Mouse (Mus musculus) retina, postnatal 7 days (tissue): ENCODE measurements around the gene Bcorl1.

Experiments used
- DNase-seq: peaks from one replicate; pipeline ENCODE4 v3.0.0-alpha.2; 2012; ENCODE audit warnings: low read depth, low spot score

The Bcorl1 gene

GRCm38 (mm10) chrX:48341141-48341540 lies at the start of gene Bcorl1:
TSS of gene Bcorl1 (plus strand) at chrX:48341358.
- DNase-seq, result no peak

- DNase-seq, result no peak
Measured at GRCm38 (mm10) chrX:48291413-48291812, 49.7 kb upstream of the Bcorl1 start.

DNA sequence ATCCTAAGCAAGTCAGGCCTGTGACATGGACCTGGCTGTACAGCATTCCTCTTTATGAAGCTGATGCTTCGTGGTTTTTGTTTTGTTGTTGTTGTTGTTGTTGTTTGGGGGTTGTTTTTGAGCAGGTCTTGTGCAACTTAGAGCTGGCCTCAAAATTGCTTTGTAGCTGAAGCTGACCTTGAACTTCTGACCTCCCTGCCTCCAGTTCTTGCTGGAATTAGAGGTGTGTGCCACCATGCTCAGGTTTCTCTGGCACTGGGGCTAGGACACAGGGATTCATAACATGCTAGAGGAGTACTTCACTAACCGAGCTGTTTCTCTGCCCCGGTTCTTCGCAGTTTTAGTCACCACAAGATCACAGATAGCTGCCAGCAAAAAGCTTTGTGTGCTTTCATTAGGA lies 35.8 kb upstream of the Bcorl1 start:
- DNase-seq, result no peak

DNA sequence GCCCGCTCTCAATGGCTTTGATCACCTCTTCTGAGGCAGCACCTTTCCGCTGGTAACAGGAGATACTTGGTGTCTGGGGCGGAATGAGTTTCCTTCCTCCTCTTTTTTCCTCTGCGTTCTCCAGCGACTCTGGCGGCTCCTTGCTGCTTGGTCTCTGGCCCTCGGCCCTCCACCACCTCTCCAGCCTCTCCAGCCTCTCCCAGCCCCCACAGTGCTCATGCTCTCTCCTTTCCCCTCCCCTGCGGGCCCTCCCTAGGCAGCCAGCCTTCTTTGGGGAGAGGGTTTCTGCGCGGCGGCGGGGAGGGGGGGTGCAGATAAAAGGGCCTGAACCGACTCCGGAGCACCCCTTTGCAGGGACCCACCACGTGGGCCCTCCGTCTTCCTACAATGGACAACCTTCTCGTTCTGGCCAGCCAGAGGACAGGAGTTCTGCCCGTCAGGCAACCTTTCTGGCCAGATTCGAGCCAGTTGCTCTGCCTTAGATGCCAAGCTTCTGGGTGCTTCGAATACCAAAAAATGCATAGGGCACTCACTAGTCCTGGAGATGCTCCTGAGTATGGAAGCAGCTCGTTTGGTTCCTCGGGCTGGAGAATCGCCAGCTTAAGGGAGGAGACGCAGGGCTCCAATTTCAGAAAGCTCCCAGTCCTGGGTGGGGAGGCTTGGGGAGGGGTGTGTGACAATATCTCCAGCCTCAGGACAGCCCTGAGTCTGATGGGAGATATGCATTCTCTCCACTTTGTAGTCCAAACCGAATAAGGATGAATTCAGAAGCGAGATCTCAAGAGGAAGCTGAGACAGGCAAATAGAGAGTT lies 30.2 kb upstream of the Bcorl1 start:
- no peak for DNase-seq

GRCm38 (mm10) chrX:48311727-48312126 lies 29.4 kb upstream of the Bcorl1 start:
- DNase-seq, result no peak

DNA sequence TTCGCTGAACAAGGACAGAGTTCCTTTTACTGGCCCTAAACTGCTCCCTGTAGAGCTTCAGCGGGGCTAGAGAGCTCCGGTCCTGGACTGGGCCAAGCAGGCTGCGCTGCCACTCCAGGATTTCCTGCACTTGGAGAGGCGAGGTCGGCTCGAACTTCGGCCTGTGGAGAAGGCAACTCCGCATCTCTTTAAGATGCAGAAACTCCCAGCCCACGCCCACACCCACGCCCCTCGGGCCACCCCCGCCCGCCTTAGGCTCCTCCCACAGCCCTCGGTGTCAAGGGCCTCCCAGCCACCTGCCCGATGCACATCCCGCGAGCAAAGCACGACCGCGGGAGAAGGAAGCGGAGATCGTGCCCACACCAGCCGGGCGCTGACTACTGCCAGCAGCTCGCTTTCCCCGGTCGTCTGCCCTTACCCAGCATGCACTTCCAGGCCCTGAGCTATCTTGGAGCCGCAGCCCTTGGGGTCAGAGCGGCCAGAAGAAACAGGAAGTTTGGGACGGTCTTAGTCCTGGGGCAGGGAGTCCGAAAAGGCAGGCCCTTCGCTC lies 26.6 kb upstream of the Bcorl1 start:
- DNase-seq, result peak; percentile 17

GRCm38 (mm10) chrX:48317444-48317843 lies 23.7 kb upstream of the Bcorl1 start:
- no peak for DNase-seq

DNA sequence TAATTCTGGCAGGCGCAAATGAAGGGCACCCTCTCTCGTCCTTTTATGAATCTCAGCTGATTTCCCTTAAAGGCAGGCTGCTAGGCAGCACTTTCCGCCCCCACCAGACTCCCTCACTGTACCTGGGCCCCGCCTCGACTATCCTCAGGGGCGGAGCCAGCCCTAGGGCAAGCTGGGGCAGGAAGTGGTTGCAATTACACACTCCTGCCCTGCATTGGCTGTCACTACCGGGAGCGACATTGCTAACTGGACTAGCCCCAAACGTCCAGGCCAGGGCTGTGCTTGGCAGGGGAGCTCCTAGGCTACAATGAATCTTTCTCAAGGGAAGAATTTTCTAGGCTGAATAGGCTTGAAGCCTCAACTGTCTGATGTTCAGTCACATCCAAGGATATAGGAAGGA lies 23.0 kb upstream of the Bcorl1 start:
- no peak for DNase-seq

DNA sequence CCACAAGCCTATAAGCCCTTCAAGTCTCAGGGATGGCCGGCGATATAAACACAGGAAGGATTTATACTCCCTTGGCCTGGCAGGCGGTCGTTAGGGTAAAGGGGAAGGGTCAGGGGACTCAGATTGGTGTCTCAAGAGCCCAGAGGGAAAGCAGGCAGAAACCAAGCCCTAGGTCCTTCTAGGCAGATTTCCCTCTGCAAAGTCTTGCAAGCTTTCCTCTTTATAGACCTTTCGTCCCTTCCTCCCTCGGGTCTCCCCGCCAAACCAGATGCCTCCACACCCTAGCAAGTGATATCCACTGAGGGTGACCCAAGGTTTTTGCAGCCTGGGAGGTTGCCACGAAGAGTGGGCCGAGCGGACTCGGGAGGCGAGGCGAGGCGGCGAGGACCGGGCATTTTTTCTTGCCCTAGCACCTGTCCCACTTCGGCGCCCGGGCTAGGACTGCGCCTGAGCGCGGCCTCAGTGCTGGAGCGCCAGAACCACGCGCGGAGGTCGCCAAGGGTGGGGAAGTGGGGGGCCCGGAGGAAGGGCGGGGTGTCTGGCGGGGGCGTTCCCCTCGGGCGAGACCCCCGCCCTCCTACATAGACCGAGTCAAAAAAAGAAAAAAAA lies 613 bp upstream of the Bcorl1 start:
- DNase-seq, result no peak

DNA sequence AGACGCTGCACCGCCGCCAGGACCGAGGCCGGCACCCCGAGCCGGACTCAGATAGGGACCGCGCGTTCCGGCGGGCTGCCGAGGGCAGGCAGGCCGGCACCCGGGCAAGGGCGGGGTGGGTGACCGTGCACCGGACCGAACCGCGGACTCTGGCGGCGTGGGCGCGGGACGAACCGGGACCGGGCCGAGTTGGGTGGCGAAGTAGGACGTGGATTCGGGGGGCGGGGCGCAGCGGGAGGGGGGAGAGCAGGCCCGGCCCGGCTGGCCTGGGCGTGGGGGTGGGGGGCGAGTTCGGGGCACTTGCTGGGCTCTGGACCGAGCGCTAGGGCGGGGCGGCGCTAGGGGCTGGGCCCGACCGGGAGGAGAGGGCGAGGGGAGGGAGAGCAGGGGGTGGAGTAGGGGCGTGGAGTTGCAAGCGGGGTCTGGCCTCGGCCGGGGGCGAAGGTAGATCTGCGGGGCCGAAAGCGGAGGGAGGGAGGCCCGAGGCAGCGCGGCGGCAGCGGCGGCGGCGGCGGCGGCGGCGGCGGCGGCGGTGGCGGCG lies 533 bp downstream of the Bcorl1 start:
- no peak for DNase-seq

GRCm38 (mm10) chrX:48342731-48343130 lies 1.6 kb downstream of the Bcorl1 start:
- no peak for DNase-seq

DNA sequence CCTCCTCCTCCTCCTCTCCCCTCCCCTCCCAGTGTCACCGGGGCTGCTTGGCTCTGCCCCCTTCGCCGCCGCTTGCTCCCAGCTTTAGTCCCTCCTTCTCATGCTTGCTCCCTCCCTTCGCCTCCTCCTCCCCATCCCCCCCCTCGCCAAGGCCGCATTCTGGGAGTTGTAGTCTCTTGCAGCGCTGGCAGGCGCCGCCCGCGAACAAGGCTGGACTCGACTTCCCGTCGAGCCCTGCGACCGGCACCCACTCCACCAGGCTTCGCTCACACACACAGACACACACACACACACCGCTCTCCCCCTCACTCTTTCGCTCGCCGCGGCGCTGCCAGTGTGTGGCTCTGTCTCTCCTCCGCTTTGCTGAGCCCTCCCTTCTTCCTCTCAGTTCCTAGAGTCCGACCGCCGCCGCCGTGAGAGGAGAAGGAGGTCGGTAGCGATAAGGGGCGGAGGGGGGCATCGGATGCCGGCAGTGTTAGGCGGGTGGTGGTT lies 2.3 kb downstream of the Bcorl1 start:
- DNase-seq, result peak; percentile 77

- no peak for DNase-seq
Measured at GRCm38 (mm10) chrX:48343966-48344642, 2.9 kb downstream of the Bcorl1 start.

GRCm38 (mm10) chrX:48344643-48345384 lies 3.7 kb downstream of the Bcorl1 start:
- DNase-seq, result no peak

- DNase-seq, result no peak
Measured at GRCm38 (mm10) chrX:48345385-48345932, 4.3 kb downstream of the Bcorl1 start.

- DNase-seq, result no peak
Measured at GRCm38 (mm10) chrX:48355346-48355745, 14.2 kb downstream of the Bcorl1 start.

DNA sequence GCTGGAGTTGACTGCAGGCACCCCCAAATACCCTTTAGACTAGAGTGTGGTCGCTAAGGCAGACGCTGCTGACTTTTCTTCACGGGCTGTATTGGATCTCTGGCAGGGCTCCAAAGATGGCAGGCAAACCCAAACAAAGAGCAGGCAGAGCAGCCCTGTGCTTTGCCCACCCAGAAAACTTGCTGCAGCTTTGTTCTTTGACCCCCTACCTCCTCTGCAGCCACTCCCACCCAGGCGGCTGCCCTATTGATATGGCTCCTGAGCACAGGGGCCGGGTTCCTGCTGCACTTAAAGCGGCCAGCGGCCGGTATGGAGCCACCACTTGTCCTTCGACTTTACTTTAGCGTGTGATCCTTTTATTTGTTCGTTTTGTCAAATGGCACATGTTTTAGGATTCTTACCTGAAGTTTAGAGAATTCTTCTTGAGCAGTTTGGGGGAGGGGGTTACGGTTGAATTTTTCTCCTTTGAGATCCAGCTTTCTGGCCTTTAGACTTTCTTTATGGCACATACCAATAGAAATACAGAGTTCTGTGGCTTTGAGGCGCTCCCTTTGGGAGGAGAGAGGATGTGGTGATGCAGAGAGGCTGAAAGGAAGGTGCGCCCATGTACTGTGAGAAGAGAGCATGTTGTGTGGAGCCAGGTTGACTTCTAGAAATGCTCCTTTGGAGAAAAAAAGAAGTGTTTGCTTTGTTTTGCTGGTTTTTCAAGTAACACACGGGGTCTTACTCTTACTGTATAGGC lies 24.8 kb downstream of the Bcorl1 start:
- no peak for DNase-seq

- no peak for DNase-seq
Measured at GRCm38 (mm10) chrX:48367841-48368240, 26.7 kb downstream of the Bcorl1 start.

DNA sequence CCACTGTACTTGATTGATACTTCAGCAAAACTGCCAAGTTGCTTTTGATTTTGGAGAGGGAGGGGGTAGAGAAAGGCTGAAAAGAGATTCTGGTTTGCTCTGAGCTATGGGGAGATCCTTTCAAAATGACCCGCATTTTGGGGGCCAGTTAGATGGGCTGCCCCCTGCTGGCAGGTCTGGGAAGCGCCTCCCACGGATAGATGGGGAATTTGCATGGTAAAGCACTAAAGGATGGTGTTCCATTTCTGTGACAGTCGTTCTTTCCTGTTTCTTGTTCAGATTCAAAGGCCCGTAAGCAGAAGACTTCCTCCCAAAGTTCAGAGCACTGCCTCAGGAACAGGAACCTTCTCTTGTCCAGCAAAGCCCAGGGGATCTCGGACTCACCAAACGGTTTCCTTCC lies 42.5 kb downstream of the Bcorl1 start:
- DNase-seq, result peak; percentile 6

- no peak for DNase-seq
Measured at GRCm38 (mm10) chrX:48385927-48386326, 44.8 kb downstream of the Bcorl1 start.
